Mouse (Mus musculus) liver, adult 2 months (tissue): Measurements from ENCODE around the gene Myo6.

Source experiments
- CTCF ChIP-seq: fragments of 200-500 bp; IDR thresholded peaks from 2 replicates; pipeline ENCODE4 v1.5.1; 2011; ENCODE audit warnings: low read depth, low read length, control low read depth
- POLR2A ChIP-seq: fragments of 200-500 bp; IDR thresholded peaks from 2 replicates; pipeline ENCODE4 v1.6.1; 2011; ENCODE audit warnings: low read length, control low read depth; ENCODE audit not compliant: insufficient read depth; ENCODE audit errors: extremely low read depth

DNA sequence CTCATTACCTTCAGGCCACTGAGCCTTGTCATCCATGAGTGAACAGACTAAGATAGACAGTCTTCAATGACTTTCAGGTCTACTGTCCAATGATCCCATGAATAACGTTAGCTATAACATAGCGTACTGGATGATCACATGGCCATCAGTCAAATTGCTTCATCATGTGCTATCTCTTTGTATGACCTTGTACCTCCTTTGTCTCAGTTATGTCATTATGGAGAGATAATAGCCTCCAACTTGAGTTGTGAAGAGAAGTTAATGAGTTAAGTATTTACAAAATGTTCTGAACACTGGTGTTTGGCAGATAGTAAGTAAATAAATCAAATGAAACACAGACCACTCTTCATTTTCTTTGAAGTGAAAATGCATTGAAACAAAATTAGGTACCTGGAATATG, 91.7 kb downstream of the Myo6 start:
- TF ChIP-seq CTCF = no peak
- TF ChIP-seq POLR2A = no peak
